Mouse (Mus musculus): ENCODE results near the gene Col4a2.

- no peak for TF ChIP-seq CTCF (conservative IDR thresholded peaks at IDR 0.05; ENCODE audit: low read length)
- no peak for TF ChIP-seq POU5F1 (IDR thresholded peaks at IDR 0.05; ENCODE audit: borderline replicate concordance, low read length)
- no peak for TF ChIP-seq NANOG (IDR thresholded peaks at IDR 0.05; ENCODE audit: borderline replicate concordance, low read length)
These were observed 87.1 kb downstream of the Col4a2 start for GRCm38 (mm10) chr8:11399706-11400105.
